Mouse (Mus musculus) megakaryocyte, adult 5-6 weeks (primary cell): ENCODE data around the gene Map4k3. TPM values are rescaled to one million over a fixed set of nuclear protein-coding genes. Genes with fewer than 3 reads are reported as not detected.
"Not testable (repeated sequence)": the region's sequence is repeated elsewhere in the genome, so short reads cannot be mapped to it uniquely, and the experiment has no call there.

Experiments used
- ATAC-seq: 2 replicates; pipeline ENCODE4 v1.8.0; 2016; ENCODE audit warnings: mild to moderate bottlenecking, inconsistent platforms; ENCODE audit not compliant: poor library complexity, severe bottlenecking
- total RNA-seq, 2 experiments: library from RNA; stranded (forward) in 1 of 2; stranded (reverse) in 1 of 2; fragments of 153-499, 151-499 nt in 1 of 2; fragments of 221-1000, 200-1000 nt in 1 of 2; gene quantifications; 2 replicates each; pipeline versions ENCODE4 v1.2.3 to v1.2.4; 2015 to 2017

Gene Map4k3
- total RNA-seq, 2 experiments from 2014 or later: 5.6 to 7.9 TPM

- ATAC-seq: not testable (repeated sequence)
Measured at GRCm38 (mm10) chr17:80730283-80730682, 2.0 kb upstream of the Map4k3 start.

GRCm38 (mm10) chr17:80729825-80730224 lies 1.5 kb upstream of the Map4k3 start:
- no peak for ATAC-seq

GRCm38 (mm10) chr17:80729080-80729749 lies 930 bp upstream of the Map4k3 start:
- no peak for ATAC-seq

GRCm38 (mm10) chr17:80727341-80727951 lies 839 bp downstream of the Map4k3 start:
- ATAC-seq: peak; percentile 33

GRCm38 (mm10) chr17:80726821-80727220 lies 1.5 kb downstream of the Map4k3 start:
- ATAC-seq: no peak

GRCm38 (mm10) chr17:80723092-80723491 lies 5.2 kb downstream of the Map4k3 start:
- ATAC-seq: no peak

- no peak for ATAC-seq
Measured at GRCm38 (mm10) chr17:80721670-80722069, 6.6 kb downstream of the Map4k3 start.

GRCm38 (mm10) chr17:80719309-80719708 lies 9.0 kb downstream of the Map4k3 start:
- peak; percentile 62 for ATAC-seq

- ATAC-seq: no peak
Measured at GRCm38 (mm10) chr17:80718243-80718642, 10.0 kb downstream of the Map4k3 start.

GRCm38 (mm10) chr17:80713588-80713987 lies 14.7 kb downstream of the Map4k3 start:
- ATAC-seq: no peak

GRCm38 (mm10) chr17:80709921-80710838 lies 18.1 kb downstream of the Map4k3 start:
- no peak for ATAC-seq

GRCm38 (mm10) chr17:80708803-80709202 lies 19.5 kb downstream of the Map4k3 start:
- no peak for ATAC-seq

GRCm38 (mm10) chr17:80707176-80707575 lies 21.1 kb downstream of the Map4k3 start:
- ATAC-seq: no peak

- no peak for ATAC-seq
Measured at GRCm38 (mm10) chr17:80706608-80707007, 21.7 kb downstream of the Map4k3 start.

- no peak for ATAC-seq
Measured at GRCm38 (mm10) chr17:80701687-80702086, 26.6 kb downstream of the Map4k3 start.

- no peak for ATAC-seq
Measured at GRCm38 (mm10) chr17:80698930-80699329, 29.4 kb downstream of the Map4k3 start.

GRCm38 (mm10) chr17:80698191-80698901 lies 29.9 kb downstream of the Map4k3 start:
- ATAC-seq: no peak

GRCm38 (mm10) chr17:80696956-80697355 lies 31.3 kb downstream of the Map4k3 start:
- 0 out of 2 replicates have a peak, but pooled peaks have one; percentile 12 for ATAC-seq

- ATAC-seq: no peak
Measured at GRCm38 (mm10) chr17:80696210-80696609, 32.1 kb downstream of the Map4k3 start.

- no peak for ATAC-seq
Measured at GRCm38 (mm10) chr17:80693707-80694106, 34.6 kb downstream of the Map4k3 start.

- no peak for ATAC-seq
Measured at GRCm38 (mm10) chr17:80692183-80692582, 36.1 kb downstream of the Map4k3 start.
